Mouse (Mus musculus) lung, postnatal 0 days (tissue): ENCODE data around the gene Gga1. TPM values are rescaled to one million over a fixed set of nuclear protein-coding genes. Genes with fewer than 3 reads are reported as not detected.

Source experiments
- ATAC-seq: fragments of 200-750 bp; cut with Nextera tagmentation; 2 replicates; pipeline ENCODE4 v1.8.0; 2017; ENCODE audit warnings: moderate library complexity
- DNase-seq: peaks from one replicate; pipeline ENCODE4 v3.0.0-alpha.2; 2016; ENCODE audit warnings: low spot score
- H3K27ac ChIP-seq: fragments of 300-500 bp; sonication (generic); 2 replicates; pipeline ENCODE4 v1.5.1; 2014; ENCODE audit warnings: antibody characterized with exemption, mild to moderate bottlenecking, low read length, mixed read lengths
- H3K27me3 ChIP-seq: fragments of 300-500 bp; sonication (generic); replicated peaks from 2 replicates; pipeline ENCODE4 v1.6.1; 2014; ENCODE audit warnings: low read length, mixed read lengths; ENCODE audit not compliant: insufficient read depth
- H3K36me3 ChIP-seq: fragments of 300-500 bp; sonication (generic); 2 replicates; pipeline ENCODE4 v1.6.1; 2014; ENCODE audit warnings: low read length, mixed read lengths; ENCODE audit not compliant: insufficient read depth
- H3K4me1 ChIP-seq: fragments of 300-500 bp; sonication (generic); 2 replicates; pipeline ENCODE4 v1.6.1; 2014; ENCODE audit warnings: antibody characterized with exemption, low read depth, low read length, mixed read lengths; ENCODE audit not compliant: insufficient read depth
- H3K4me2 ChIP-seq: fragments of 300-500 bp; sonication (generic); replicated peaks from 2 replicates; pipeline ENCODE4 v1.6.1; 2014; ENCODE audit warnings: low read depth, mild to moderate bottlenecking, low read length, moderate library complexity, mixed read lengths
- H3K4me3 ChIP-seq: fragments of 300-500 bp; sonication (generic); 2 replicates; pipeline ENCODE4 v1.5.1; 2014; ENCODE audit warnings: low read depth, low read length
- H3K9ac ChIP-seq: fragments of 300-500 bp; sonication (generic); replicated peaks from 2 replicates; pipeline ENCODE4 v1.6.1; 2014; ENCODE audit warnings: low read depth, mild to moderate bottlenecking
- H3K9me3 ChIP-seq: fragments of 300-500 bp; sonication (generic); 2 replicates; pipeline ENCODE4 v1.6.1; 2016; ENCODE audit warnings: low read length, mixed read lengths
- CTCF ChIP-seq: IDR thresholded peaks from 2 replicates; pipeline ENCODE4 v1.5.1; 2016; ENCODE audit warnings: antibody characterized with exemption, mild to moderate bottlenecking
- EP300 ChIP-seq: IDR thresholded peaks from 2 replicates; pipeline ENCODE4 v1.6.1; 2016; ENCODE audit warnings: antibody characterized with exemption, mild to moderate bottlenecking, control low read depth
- WGBS: fragments of 180-500 bp; shearing (Covaris S2); extraction: QIAGEN DNeasy Blood & Tissue Kit; methylation state at CpG from one replicate; pipeline ENCODE4 v1.1.7; 2014; 5-methylcytosine and 5-hydroxymethylcytosine counted together
- polyA plus RNA-seq: library from polyadenylated mRNA; unstranded; fragments of >200 nt; fragmentation: Nextera tagmentation; extraction: Ambion mirVana; gene quantifications from 2 replicates; pipeline ENCODE4 v1.2.1, GENCODE M21; 2015

Gga1 gene
- polyA plus RNA-seq, 1 experiment from 2014 or later: 51.5 TPM

- ATAC-seq: peak; percentile 86
- peak; percentile 89 for DNase-seq
- Histone ChIP-seq H3K4me2 (0 out of 2 replicates have a peak overlapping the region, but pooled peaks have one; percentile 6), H3K4me3 (no peak overlapping the region), H3K27ac (peak overlapping the region; percentile 92), H3K9me3 (no peaks in the 10 kb centered on the region), H3K36me3 (no peaks in the 10 kb centered on the region), H3K27me3 (no peaks in the 10 kb centered on the region), H3K4me1 (peaks cover 20% of the 10 kb centered on the region; the same call in 1 of the 2 replicates), H3K9ac (no peak overlapping the region)
- WGBS: 31% methylated on average over 7 of the region's 7 CpGs
- TF ChIP-seq EP300 (no peak), CTCF (no peak)
These were observed 8.2 kb upstream of the Gga1 start for GRCm38 (mm10) chr15:78868826-78869233.

GRCm38 (mm10) chr15:78869775-78870174, 7.2 kb upstream of the Gga1 start:
- TF ChIP-seq EP300 (peak; percentile 34; the same call in 1 of the 2 replicates), CTCF (peak; percentile 84)
- Histone ChIP-seq H3K9me3 (no peaks in the 10 kb centered on the region), H3K27ac (no peak overlapping the region), H3K4me2 (no peak overlapping the region), H3K9ac (no peak overlapping the region), H3K27me3 (no peaks in the 10 kb centered on the region), H3K36me3 (no peaks in the 10 kb centered on the region), H3K4me1 (peaks cover 20% of the 10 kb centered on the region; the same call in 1 of the 2 replicates), H3K4me3 (no peak overlapping the region)
- DNase-seq (peak; percentile 82), ATAC-seq (no peak)
- 16% methylated on average over 6 of the region's 6 CpGs for WGBS

DNA sequence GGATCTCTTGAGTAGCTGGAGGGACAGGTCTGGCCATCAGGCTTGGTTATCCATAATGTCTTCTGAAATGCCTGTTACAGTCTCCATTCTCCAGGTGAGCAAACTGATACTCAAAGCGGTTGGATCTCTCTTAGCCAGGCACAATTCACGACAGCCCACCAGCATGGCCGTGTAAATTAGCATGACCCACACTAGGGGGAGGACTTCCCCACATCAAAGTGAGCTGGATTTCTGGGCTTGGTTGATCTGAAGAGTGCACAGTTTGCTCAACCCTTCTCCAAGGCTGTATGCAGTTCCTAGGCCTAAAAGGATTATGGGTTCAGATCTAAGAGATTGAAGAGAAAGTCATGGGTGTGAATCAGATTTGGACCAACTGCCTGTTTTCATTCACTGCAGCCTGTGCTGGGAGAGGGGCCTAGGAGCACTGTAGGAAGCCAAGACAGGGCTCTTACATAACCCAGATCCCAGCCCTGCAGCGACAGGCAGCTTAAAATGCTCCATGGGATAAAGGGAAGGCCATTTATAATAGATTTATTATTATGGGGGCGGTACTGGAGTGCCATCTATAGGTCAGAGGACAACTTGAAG, 4.9 kb upstream of the Gga1 start:
- Histone ChIP-seq H3K27ac (no peak overlapping the region), H3K4me1 (peaks cover 25% of the 10 kb centered on the region; the same call in 1 of the 2 replicates), H3K4me3 (no peak overlapping the region), H3K9ac (no peak overlapping the region), H3K27me3 (no peaks in the 10 kb centered on the region), H3K36me3 (no peaks in the 10 kb centered on the region), H3K9me3 (no peaks in the 10 kb centered on the region), H3K4me2 (no peak overlapping the region)
- peak; percentile 51 for TF ChIP-seq CTCF
- no peak for TF ChIP-seq EP300
- WGBS: 43% methylated on average over 5 of the region's 5 CpGs
- no peak for DNase-seq
- no peak for ATAC-seq

DNA sequence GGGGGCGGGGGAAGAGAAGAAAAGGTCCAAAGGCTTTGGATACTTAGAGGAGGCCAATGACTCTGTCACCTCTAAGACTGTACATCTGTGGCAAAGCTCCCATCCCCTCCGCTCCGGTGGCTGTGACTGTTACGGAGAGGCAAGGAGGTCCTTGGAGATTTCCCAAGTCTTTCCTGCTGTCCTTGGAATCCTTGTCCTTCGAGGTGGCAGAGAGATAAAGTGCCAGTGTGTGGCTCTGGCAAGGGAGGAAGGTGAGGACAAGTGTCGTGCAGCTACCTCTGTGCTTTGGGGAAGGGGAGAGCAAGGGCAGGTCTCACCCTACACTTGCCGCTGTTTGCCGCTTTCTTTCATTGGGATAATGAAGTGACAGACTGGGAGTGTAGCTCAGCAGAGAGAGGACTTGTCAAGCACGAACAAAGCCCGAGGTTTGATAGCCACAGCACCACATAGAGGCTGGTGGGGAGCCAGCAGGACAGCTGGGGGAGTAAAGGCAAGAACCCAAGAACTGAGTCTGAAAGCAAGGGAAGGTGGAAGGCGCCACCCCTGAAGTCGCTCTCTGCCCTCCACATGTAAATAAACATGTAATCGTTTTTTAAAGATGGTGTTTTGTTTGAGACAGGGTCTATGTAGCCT, 3.1 kb upstream of the Gga1 start:
- Histone ChIP-seq H3K9ac (no peak overlapping the region), H3K9me3 (no peaks in the 10 kb centered on the region), H3K27ac (0 out of 2 replicates have a peak overlapping the region, but pooled peaks have one; percentile 9), H3K4me2 (no peak overlapping the region), H3K4me3 (no peak overlapping the region), H3K4me1 (peaks cover 15% of the 10 kb centered on the region; the same call in 1 of the 2 replicates), H3K27me3 (no peaks in the 10 kb centered on the region), H3K36me3 (no peaks in the 10 kb centered on the region)
- WGBS: 45% methylated on average over 13 of the region's 13 CpGs
- DNase-seq (peak; percentile 55), ATAC-seq (no peak)
- no peak for TF ChIP-seq EP300
- peak; percentile 40; the same call in 1 of the 2 replicates for TF ChIP-seq CTCF

DNA sequence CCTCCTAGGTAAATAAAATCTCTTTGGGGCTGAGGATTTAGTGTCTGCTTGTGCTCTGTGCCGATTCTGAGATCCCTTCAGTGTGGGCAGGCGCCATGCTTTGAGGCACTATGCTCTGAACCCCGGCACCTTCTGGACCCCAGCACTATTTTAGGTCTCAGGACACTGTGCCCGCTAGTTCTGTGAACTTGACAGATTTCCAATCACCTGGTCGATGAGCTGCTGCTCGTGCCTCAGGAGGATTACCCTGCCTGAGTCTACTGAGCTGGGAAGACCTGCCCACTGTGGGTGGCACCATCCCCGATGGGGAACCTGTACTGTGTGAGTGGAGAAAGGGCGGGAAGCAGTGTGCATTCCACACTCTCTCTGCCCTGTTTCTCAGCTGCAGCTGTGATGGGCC, 2.0 kb upstream of the Gga1 start:
- no peaks in the 10 kb centered on the region for H3K9me3 ChIP-seq

GRCm38 (mm10) chr15:78875537-78875936, 1.5 kb upstream of the Gga1 start:
- no peak overlapping the region for H3K4me3 ChIP-seq
- 70% methylated on average over 5 of the region's 5 CpGs for WGBS

More for the DNA sequence above, 2.0 kb upstream of the Gga1 start:
- DNase-seq (no peak), ATAC-seq (no peak)
- H3K9ac ChIP-seq: no peak overlapping the region
- peaks cover 18% of the 10 kb centered on the region; the same call in 1 of the 2 replicates for H3K4me1 ChIP-seq
- 64% methylated on average over 8 of the region's 8 CpGs for WGBS
- H3K36me3 ChIP-seq: no peaks in the 10 kb centered on the region
- peak overlapping the region; percentile 9; the same call in 1 of the 2 replicates for H3K27ac ChIP-seq
- no peak overlapping the region for H3K4me2 ChIP-seq
- H3K4me3 ChIP-seq: no peak overlapping the region
- H3K27me3 ChIP-seq: no peaks in the 10 kb centered on the region
- no peak for TF ChIP-seq EP300
- no peak for TF ChIP-seq CTCF

More at GRCm38 (mm10) chr15:78875537-78875936, 1.5 kb upstream of the Gga1 start:
- ATAC-seq: no peak
- H3K4me1 ChIP-seq: peaks cover 21% of the 10 kb centered on the region; the same call in 1 of the 2 replicates
- no peaks in the 10 kb centered on the region for H3K27me3 ChIP-seq
- no peaks in the 10 kb centered on the region for H3K9me3 ChIP-seq
- peak overlapping the region; percentile 100 for H3K27ac ChIP-seq
- no peak for TF ChIP-seq EP300
- TF ChIP-seq CTCF: no peak
- no peak for DNase-seq
- H3K36me3 ChIP-seq: no peaks in the 10 kb centered on the region
- H3K4me2 ChIP-seq: peak overlapping the region; percentile 11; the same call in 1 of the 2 replicates
- H3K9ac ChIP-seq: no peak overlapping the region
